Mouse (Mus musculus): Measurements from ENCODE around the gene Pdilt. TPM values are rescaled to one million over a fixed set of nuclear protein-coding genes. Genes with fewer than 3 reads are reported as not detected.

The Pdilt gene
- polyA plus RNA-seq, 1 experiment from 2014 or later: not detected

- Histone ChIP-seq H3K36me3 (ENCODE audit: control insufficient read depth, insufficient read depth, low read length) (no peaks in the 10 kb centered on the region), H3K4me3 (replicated peaks; ENCODE audit: low read length) (no peak within 1 kb of the TSS), H3K4me2 (ENCODE audit: low read depth, low read length) (no peak within 1 kb of the TSS), H3K27ac (ENCODE audit: low read length) (no peak within 1 kb of the TSS), H3K9me3 (replicated peaks; ENCODE audit: control insufficient read depth, low read length) (no peaks in the 10 kb centered on the region), H3K9ac (ENCODE audit: low read length) (no peak within 1 kb of the TSS), H3K4me1 (ENCODE audit: control insufficient read depth, insufficient read depth, low read length) (no peaks in the 10 kb centered on the region), H3K27me3 (ENCODE audit: control insufficient read depth, insufficient read depth, low read length) (no peaks in the 10 kb centered on the region)
- ATAC-seq (ENCODE audit: insufficient read depth, low FRiP score): no peak
- 67% methylated on average over 5 of the region's 5 CpGs for WGBS
Observed at GRCm38 (mm10) chr7:119519163-119519562, 4.1 kb downstream of the Pdilt start, which contains the start of gene Acsm5. Gene Acsm5 (plus strand): TSS chr7:119519463.

GRCm38 (mm10) chr7:119516272-119516558, 7.1 kb downstream of the Pdilt start:
- no peaks in the 10 kb centered on the region for H3K4me1 ChIP-seq (ENCODE audit: control insufficient read depth, insufficient read depth, low read length)
- no peaks in the 10 kb centered on the region for H3K9me3 ChIP-seq (replicated peaks; ENCODE audit: control insufficient read depth, low read length)
- no peak overlapping the region for H3K4me2 ChIP-seq (ENCODE audit: low read depth, low read length)
- 70% methylated on average over 7 of the region's 7 CpGs for WGBS
- no peak for ATAC-seq (ENCODE audit: insufficient read depth, low FRiP score)
- H3K9ac ChIP-seq (ENCODE audit: low read length): no peak overlapping the region
- no peak overlapping the region for H3K27ac ChIP-seq (ENCODE audit: low read length)
- no peaks in the 10 kb centered on the region for H3K36me3 ChIP-seq (ENCODE audit: control insufficient read depth, insufficient read depth, low read length)
- H3K4me3 ChIP-seq (replicated peaks; ENCODE audit: low read length): no peak overlapping the region
- no peaks in the 10 kb centered on the region for H3K27me3 ChIP-seq (ENCODE audit: control insufficient read depth, insufficient read depth, low read length)

DNA sequence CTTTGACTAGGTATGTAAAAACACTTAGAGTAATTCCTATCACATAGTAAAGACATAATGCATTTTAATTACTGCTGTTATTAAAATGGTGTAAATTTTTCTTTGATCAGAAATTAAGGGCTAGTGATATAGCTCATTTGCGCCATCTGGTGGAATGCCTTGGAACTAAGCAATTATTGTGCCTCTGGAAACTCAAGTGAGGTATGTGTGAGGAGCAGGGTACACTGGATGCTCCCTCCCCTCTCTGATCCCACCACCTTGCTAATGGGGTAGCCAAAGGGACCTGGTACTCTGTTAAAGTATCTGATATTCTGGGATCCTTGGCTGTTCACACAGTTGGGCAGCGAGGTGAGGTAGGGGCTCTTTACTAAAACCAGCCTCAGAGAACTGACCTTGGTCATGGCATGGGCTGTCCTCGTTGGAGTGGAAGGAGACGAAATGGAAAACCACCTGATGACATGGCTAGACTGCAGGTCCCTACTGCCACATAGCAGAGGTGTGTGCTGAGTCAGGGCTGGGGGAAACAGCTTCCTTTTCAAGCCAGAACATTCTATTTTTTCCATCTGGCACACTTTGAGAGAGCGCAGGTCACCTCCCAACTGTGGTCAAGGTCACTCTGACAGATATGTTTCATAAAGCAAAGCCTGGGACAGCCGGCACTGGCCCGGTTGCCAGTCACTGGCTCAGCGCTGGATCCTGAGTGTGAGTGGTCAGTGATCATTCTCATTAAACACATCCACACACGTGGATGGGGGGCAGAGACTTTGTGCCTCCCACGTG, 7.6 kb downstream of the Pdilt start:
- H3K4me1 ChIP-seq (ENCODE audit: control insufficient read depth, insufficient read depth, low read length): no peaks in the 10 kb centered on the region
- H3K27me3 ChIP-seq (ENCODE audit: control insufficient read depth, insufficient read depth, low read length): no peaks in the 10 kb centered on the region
- 61% methylated on average over 10 of the region's 10 CpGs for WGBS
- H3K4me3 ChIP-seq (replicated peaks; ENCODE audit: low read length): no peak overlapping the region
- no peak overlapping the region for H3K27ac ChIP-seq (ENCODE audit: low read length)
- no peak overlapping the region for H3K4me2 ChIP-seq (ENCODE audit: low read depth, low read length)
- H3K36me3 ChIP-seq (ENCODE audit: control insufficient read depth, insufficient read depth, low read length): no peaks in the 10 kb centered on the region
- no peak overlapping the region for H3K9ac ChIP-seq (ENCODE audit: low read length)
- no peaks in the 10 kb centered on the region for H3K9me3 ChIP-seq (replicated peaks; ENCODE audit: control insufficient read depth, low read length)
- ATAC-seq (ENCODE audit: insufficient read depth, low FRiP score): no peak

- Histone ChIP-seq H3K4me1 (ENCODE audit: control insufficient read depth, insufficient read depth, low read length) (no peaks in the 10 kb centered on the region), H3K4me2 (ENCODE audit: low read depth, low read length) (no peak overlapping the region), H3K9me3 (replicated peaks; ENCODE audit: control insufficient read depth, low read length) (no peaks in the 10 kb centered on the region), H3K27ac (ENCODE audit: low read length) (no peak overlapping the region), H3K36me3 (ENCODE audit: control insufficient read depth, insufficient read depth, low read length) (no peaks in the 10 kb centered on the region), H3K9ac (ENCODE audit: low read length) (no peak overlapping the region), H3K27me3 (ENCODE audit: control insufficient read depth, insufficient read depth, low read length) (no peaks in the 10 kb centered on the region), H3K4me3 (replicated peaks; ENCODE audit: low read length) (no peak overlapping the region)
- ATAC-seq (ENCODE audit: insufficient read depth, low FRiP score): 0 out of 2 replicates have a peak, but pooled peaks have one; percentile 7
- WGBS: 28% methylated on average over 7 of the region's 7 CpGs
Observed at GRCm38 (mm10) chr7:119513056-119513455, 10.2 kb downstream of the Pdilt start.

GRCm38 (mm10) chr7:119511143-119511542, 12.1 kb downstream of the Pdilt start:
- 82% methylated on average over 4 of the region's 4 CpGs for WGBS
- Histone ChIP-seq H3K27ac (ENCODE audit: low read length) (no peak overlapping the region), H3K4me2 (ENCODE audit: low read depth, low read length) (no peak overlapping the region)

GRCm38 (mm10) chr7:119490041-119490780, 33.1 kb downstream of the Pdilt start:
- H3K4me2 ChIP-seq (ENCODE audit: low read depth, low read length): no peak overlapping the region
- no peak for ATAC-seq (ENCODE audit: insufficient read depth, low FRiP score)
- H3K4me1 ChIP-seq (ENCODE audit: control insufficient read depth, insufficient read depth, low read length): no peaks in the 10 kb centered on the region
- no peak overlapping the region for H3K9ac ChIP-seq (ENCODE audit: low read length)
- no peak overlapping the region for H3K4me3 ChIP-seq (replicated peaks; ENCODE audit: low read length)
- H3K9me3 ChIP-seq (replicated peaks; ENCODE audit: control insufficient read depth, low read length): no peaks in the 10 kb centered on the region
- 81% methylated on average over 4 of the region's 4 CpGs for WGBS
- no peaks in the 10 kb centered on the region for H3K27me3 ChIP-seq (ENCODE audit: control insufficient read depth, insufficient read depth, low read length)
- no peaks in the 10 kb centered on the region for H3K36me3 ChIP-seq (ENCODE audit: control insufficient read depth, insufficient read depth, low read length)
- no peak overlapping the region for H3K27ac ChIP-seq (ENCODE audit: low read length)

More at GRCm38 (mm10) chr7:119511143-119511542, 12.1 kb downstream of the Pdilt start:
- H3K4me3 ChIP-seq (replicated peaks; ENCODE audit: low read length): no peak overlapping the region
- no peak overlapping the region for H3K9ac ChIP-seq (ENCODE audit: low read length)
- no peaks in the 10 kb centered on the region for H3K4me1 ChIP-seq (ENCODE audit: control insufficient read depth, insufficient read depth, low read length)
- no peaks in the 10 kb centered on the region for H3K9me3 ChIP-seq (replicated peaks; ENCODE audit: control insufficient read depth, low read length)
- H3K36me3 ChIP-seq (ENCODE audit: control insufficient read depth, insufficient read depth, low read length): no peaks in the 10 kb centered on the region
- no peak for ATAC-seq (ENCODE audit: insufficient read depth, low FRiP score)
- H3K27me3 ChIP-seq (ENCODE audit: control insufficient read depth, insufficient read depth, low read length): no peaks in the 10 kb centered on the region

DNA sequence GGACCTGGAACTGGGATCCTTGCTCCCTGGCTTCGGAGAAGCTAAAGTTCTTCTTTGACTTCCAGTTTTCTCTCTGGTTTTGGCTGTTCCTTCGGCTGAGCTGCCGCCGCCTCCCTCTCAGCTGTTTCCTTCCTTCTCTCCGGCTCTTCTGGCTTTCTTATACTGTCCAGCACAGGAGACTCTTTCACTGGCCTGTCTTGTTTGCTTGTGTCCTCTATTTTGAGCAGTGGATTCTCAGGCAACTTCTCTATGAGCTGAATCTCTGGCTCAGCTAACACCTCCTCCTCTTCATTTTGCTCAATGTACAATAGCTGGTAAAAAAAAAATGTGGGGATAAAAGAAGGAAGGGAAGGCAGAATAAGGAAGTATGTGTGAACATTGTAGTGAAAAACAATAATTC, 36.6 kb downstream of the Pdilt start:
- Histone ChIP-seq H3K4me2 (ENCODE audit: low read depth, low read length) (no peak overlapping the region), H3K9ac (ENCODE audit: low read length) (no peak overlapping the region), H3K4me3 (replicated peaks; ENCODE audit: low read length) (no peak overlapping the region), H3K27me3 (ENCODE audit: control insufficient read depth, insufficient read depth, low read length) (no peaks in the 10 kb centered on the region), H3K36me3 (ENCODE audit: control insufficient read depth, insufficient read depth, low read length) (no peaks in the 10 kb centered on the region), H3K4me1 (ENCODE audit: control insufficient read depth, insufficient read depth, low read length) (no peaks in the 10 kb centered on the region), H3K9me3 (replicated peaks; ENCODE audit: control insufficient read depth, low read length) (no peaks in the 10 kb centered on the region), H3K27ac (ENCODE audit: low read length) (no peak overlapping the region)
- no peak for ATAC-seq (ENCODE audit: insufficient read depth, low FRiP score)
- WGBS: 87% methylated on average over 5 of the region's 5 CpGs

GRCm38 (mm10) chr7:119484154-119484553, 39.1 kb downstream of the Pdilt start:
- H3K9ac ChIP-seq (ENCODE audit: low read length): no peak overlapping the region
- H3K36me3 ChIP-seq (ENCODE audit: control insufficient read depth, insufficient read depth, low read length): no peaks in the 10 kb centered on the region
- WGBS: 83% methylated on average over 4 of the region's 4 CpGs
- H3K4me1 ChIP-seq (ENCODE audit: control insufficient read depth, insufficient read depth, low read length): no peaks in the 10 kb centered on the region
- no peaks in the 10 kb centered on the region for H3K9me3 ChIP-seq (replicated peaks; ENCODE audit: control insufficient read depth, low read length)
- H3K27me3 ChIP-seq (ENCODE audit: control insufficient read depth, insufficient read depth, low read length): no peaks in the 10 kb centered on the region
- no peak overlapping the region for H3K4me3 ChIP-seq (replicated peaks; ENCODE audit: low read length)
- H3K4me2 ChIP-seq (ENCODE audit: low read depth, low read length): no peak overlapping the region
- H3K27ac ChIP-seq (ENCODE audit: low read length): no peak overlapping the region
- no peak for ATAC-seq (ENCODE audit: insufficient read depth, low FRiP score)

DNA sequence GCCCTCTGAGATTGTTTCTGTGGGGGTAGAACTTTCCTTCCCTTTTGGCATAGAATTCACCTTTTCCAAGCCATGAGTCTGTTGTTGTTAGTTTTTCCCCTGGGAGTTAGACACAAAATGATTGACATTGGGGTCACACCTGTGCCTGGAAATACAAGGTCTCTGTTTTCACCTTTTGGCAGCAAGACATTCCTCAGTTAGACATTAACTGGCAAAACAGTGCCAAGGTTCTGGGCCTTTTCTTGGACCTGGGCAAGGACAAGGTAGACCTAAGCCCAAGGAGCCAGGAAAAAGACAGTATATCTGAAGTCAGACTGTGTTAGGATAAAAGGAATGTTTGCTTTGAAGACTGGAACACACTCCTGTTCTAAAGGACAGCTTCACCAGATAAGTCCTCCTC, 44.0 kb downstream of the Pdilt start, which contains the start of gene Umod:
TSS of gene Umod (minus strand) at position 27 of the 400 bp plus-strand sequence.
- no peaks in the 10 kb centered on the region for H3K9me3 ChIP-seq (replicated peaks; ENCODE audit: control insufficient read depth, low read length)
- H3K4me1 ChIP-seq (ENCODE audit: control insufficient read depth, insufficient read depth, low read length): no peaks in the 10 kb centered on the region
- H3K36me3 ChIP-seq (ENCODE audit: control insufficient read depth, insufficient read depth, low read length): no peaks in the 10 kb centered on the region
- no peak within 1 kb of the TSS for H3K4me2 ChIP-seq (ENCODE audit: low read depth, low read length)
- no peak for ATAC-seq (ENCODE audit: insufficient read depth, low FRiP score)
- H3K27me3 ChIP-seq (ENCODE audit: control insufficient read depth, insufficient read depth, low read length): no peaks in the 10 kb centered on the region
- no peak within 1 kb of the TSS for H3K27ac ChIP-seq (ENCODE audit: low read length)
- no peak within 1 kb of the TSS for H3K9ac ChIP-seq (ENCODE audit: low read length)
- no peak within 1 kb of the TSS for H3K4me3 ChIP-seq (replicated peaks; ENCODE audit: low read length)

Measured in stomach, embryonic 16.5 days (tissue).